Mouse (Mus musculus) liver, embryonic 13.5 days (tissue): Measurements from ENCODE around the gene Nudt14. TPM values are rescaled to one million over a fixed set of nuclear protein-coding genes. Genes with fewer than 3 reads are reported as not detected.

Experiments used
- microRNA-seq: library from miRNA; unstranded; fragments of <30 nt; microRNA quantifications from one replicate; pipeline ENCODE4, GENCODE M21; 2016
- polyA plus RNA-seq: library from polyadenylated mRNA; unstranded; fragments of >200 nt; fragmentation: Nextera tagmentation; extraction: Ambion mirVana; gene quantifications from 2 replicates; pipeline ENCODE4 v1.2.1, GENCODE M21; 2015

Gene Nudt14
- polyA plus RNA-seq, 1 experiment from 2014 or later, result 15.2 TPM

Small RNA genes lying within 50 kb of the gene (microRNA-seq; reads per million reads assigned to microRNA genes)
- not detected for gene Mir6941

Other genes starting within 250 kb of the Nudt14 start
- 2.5 and 2.9 TPM in 2 replicates for gene Cep170b, start 221.7 kb downstream of the Nudt14 start, polyA plus RNA-seq
- gene Pld4, start 181.5 kb downstream of the Nudt14 start, polyA plus RNA-seq, result 9.6 and 11.0 TPM in 2 replicates
- gene Ahnak2, start 139.5 kb downstream of the Nudt14 start, polyA plus RNA-seq, result 0.13 and 0.15 TPM in 2 replicates
- 0.71 and 0.83 TPM in 2 replicates for gene Clba1, start 133.2 kb downstream of the Nudt14 start, polyA plus RNA-seq
- gene Cdca4, start 112.7 kb downstream of the Nudt14 start, polyA plus RNA-seq, result 69.5 and 76.9 TPM in 2 replicates
- 0.23 and 0.30 TPM in 2 replicates for gene Gpr132, start 73.9 kb downstream of the Nudt14 start, polyA plus RNA-seq
- 0.13 and 0.20 TPM in 2 replicates for gene Jag2, start 12.3 kb downstream of the Nudt14 start, polyA plus RNA-seq
- 6.3 and 6.6 TPM in 2 replicates for gene Btbd6, start 34.4 kb upstream of the Nudt14 start, polyA plus RNA-seq
- gene Brf1, start 58.6 kb upstream of the Nudt14 start, polyA plus RNA-seq, result 28.3 and 28.8 TPM in 2 replicates
- 5.2 and 6.2 TPM in 2 replicates for gene Pacs2, start 72.4 kb upstream of the Nudt14 start, polyA plus RNA-seq
- gene Tex22, start 132.4 kb upstream of the Nudt14 start, polyA plus RNA-seq, result not detected in 2 replicates
- gene Mta1, start 156.2 kb upstream of the Nudt14 start, polyA plus RNA-seq, result 4.8 and 6.1 TPM in 2 replicates
- gene Crip2, start 198.1 kb upstream of the Nudt14 start, polyA plus RNA-seq, result 47.9 and 50.4 TPM in 2 replicates
- gene Crip1, start 204.2 kb upstream of the Nudt14 start, polyA plus RNA-seq, result 84.5 and 94.1 TPM in 2 replicates
- gene Tedc1, start 214.3 kb upstream of the Nudt14 start, polyA plus RNA-seq, result 12.0 and 12.9 TPM in 2 replicates
- 0.46 and 0.52 TPM in 2 replicates for gene Tmem121, start 243.8 kb upstream of the Nudt14 start, polyA plus RNA-seq